Mouse (Mus musculus) cerebellum, postnatal 25 days (tissue): ENCODE results near the gene Cd2ap.
"Not testable (repeated sequence)": the region's sequence is repeated elsewhere in the genome, so short reads cannot be mapped to it uniquely, and the experiment has no call there.

Source experiments
- DNase-seq, 2 experiments: peaks; one replicate each; pipeline ENCODE4 v3.0.0; 2021; ENCODE audit warnings: mixed read lengths in 2 of 2

The Cd2ap gene

DNA sequence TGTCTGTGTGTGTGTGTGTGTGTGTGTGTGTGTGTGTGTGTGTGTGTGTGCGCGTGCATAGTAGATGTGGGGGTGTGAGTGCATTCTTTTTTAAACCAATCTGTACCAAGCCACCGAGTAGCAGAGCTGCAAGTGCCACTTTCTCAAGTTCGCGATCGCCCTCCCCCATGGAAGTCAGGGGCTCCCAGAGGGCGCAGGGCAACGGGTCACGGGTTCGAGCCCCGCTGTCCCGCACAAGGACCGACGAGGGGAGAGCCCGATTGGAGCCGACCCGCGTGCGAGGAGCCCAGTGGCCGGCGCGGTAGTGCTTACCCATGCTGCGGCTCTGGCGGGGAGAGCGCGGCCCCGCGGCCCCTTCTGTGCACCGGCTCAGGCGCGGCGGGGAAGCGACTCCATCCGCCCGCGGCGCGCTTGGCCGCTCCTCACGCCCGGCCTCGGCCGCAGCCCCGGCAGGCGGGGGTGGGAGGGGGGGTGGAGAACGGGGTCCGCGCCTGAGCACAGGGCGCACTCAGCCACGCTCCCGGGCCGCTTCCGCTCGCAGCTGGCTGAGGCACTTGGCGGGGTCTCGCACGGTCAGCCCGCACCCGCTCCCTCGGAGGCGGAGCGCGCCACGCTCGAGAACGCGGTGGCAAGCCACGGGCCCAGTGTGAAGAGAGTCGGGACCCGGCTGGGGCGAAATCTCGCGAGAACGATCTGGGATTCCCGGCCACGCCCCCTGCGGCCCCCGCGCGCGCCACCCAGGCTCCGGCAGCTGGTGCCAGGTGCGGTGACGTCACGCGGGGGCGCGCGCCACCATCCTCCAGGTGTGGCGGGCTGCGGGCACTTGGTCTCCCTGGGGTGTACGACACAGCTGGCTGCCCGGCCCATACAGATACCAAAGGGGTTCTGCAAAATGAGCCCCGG lies at the start of gene Cd2ap:
TSS of gene Cd2ap (minus strand) at position 665 of the 903 bp plus-strand sequence.
- DNase-seq: peak; percentile 98

DNA sequence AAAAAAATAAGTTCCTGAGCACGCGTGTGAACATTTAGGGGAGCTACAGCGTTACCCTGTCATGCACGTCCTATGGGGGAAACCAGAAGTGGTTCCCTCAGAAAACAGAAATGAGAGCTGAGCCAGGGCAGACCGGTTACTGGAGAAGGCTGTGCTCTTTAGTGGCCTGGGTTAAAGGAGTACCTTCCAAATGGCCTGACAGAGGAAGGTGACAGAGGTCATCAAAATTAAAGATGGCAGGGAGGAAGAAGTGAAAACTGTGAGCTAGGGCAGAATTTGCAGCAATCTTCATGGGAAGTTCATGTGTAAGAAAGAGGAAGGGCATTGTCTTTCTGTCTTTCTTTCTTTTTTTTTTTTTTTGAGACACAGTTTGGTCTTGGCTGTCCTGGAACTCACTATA lies 48.3 kb upstream of the Cd2ap start:
- no peak for DNase-seq

DNA sequence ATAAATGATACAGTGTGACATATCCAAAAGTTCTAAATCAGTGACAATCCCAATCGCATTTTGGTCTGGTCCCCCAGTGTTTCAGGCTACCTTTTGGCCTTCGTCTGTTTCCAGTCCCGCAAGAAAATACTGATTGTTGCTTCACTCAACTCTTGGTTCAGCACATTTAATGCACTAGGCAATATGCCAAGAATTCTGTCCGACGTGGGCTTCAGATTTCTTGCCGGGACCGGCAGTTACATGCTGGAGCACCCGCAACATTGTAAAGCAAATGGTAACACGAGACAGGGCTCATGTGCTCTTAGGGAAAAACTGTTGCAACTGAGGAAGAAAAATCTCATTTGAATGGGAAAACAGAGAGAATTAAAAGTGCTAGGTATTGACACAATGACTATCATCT lies 42.3 kb upstream of the Cd2ap start:
- DNase-seq: no peak

DNA sequence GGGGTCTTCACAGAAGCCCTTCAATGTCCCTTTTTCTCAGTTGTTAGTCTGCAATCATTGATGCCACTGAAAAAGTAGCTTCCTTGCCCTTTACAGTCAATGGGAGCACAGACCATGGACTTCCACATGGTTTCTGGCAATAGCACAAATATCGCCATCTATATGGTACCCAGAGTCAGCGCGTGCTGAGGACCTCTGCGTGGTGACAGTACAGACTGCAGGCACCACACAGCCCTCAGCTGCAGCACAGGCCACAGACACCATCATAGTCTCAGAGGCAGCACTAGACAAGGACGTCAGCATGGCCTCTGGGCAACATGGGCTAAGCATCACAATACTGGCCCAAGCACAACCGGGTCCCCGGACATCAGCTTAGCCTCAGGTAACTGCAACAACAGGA lies 38.3 kb upstream of the Cd2ap start:
- DNase-seq: no peak

DNA sequence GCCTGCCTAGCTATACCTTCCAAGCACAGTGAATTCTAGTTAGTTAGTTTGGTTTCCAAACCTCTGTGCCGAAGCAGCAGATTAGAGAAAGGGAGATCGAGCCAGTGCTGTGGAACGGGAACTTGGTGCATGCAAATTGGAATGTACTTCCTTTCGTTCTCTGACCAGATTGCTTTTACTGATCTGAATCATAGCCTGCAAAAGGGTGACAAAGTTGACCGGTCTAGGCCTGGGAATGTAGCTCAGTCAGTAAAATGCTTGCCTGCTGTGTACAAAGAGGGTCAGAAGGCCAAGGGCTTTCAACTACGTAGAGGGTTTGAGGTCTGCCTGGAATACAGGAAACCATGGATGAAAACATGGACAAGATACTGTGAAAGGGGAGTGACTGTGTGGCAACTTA lies 35.7 kb upstream of the Cd2ap start:
- no peak for DNase-seq

DNA sequence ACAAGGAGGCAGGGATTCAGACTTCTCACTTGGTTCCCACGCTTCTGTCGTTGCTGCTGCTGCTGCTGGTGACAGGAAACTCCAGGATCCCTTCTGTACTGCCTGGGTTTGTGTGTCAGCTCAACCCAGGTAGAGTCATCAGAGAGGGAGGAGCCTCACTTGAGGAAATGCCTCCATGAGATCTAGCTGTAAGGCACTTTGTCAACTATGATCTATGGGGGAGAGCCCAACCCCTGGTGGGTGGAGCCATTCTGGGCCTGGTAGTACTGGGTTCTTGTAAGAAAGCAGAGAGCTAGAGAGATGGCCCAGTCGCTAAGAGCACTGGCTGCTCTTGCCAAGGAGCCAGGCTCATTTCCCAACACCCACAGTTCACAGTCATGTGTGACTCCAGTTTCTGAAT lies 34.0 kb upstream of the Cd2ap start:
- no peak for DNase-seq

DNA sequence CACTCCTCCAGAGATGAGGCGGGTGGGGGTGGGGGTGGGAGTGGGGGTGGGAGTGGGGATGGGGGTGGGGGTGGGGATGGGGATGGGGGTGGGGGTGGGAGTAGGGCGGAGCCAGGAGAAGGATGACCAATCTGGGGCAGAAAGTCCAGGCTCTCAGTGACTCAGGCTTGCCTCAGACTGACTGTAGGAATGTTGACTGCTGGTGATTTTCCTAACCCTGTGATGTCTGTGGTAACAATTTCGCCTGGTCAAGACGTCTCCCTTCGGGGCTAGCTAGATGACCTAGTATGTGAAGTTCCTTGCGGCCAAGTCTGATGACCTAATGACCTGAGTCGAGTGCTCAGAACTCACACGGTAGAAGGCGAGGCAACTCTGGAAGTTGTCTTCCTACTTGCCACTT lies 32.9 kb upstream of the Cd2ap start:
- no peak for DNase-seq

DNA sequence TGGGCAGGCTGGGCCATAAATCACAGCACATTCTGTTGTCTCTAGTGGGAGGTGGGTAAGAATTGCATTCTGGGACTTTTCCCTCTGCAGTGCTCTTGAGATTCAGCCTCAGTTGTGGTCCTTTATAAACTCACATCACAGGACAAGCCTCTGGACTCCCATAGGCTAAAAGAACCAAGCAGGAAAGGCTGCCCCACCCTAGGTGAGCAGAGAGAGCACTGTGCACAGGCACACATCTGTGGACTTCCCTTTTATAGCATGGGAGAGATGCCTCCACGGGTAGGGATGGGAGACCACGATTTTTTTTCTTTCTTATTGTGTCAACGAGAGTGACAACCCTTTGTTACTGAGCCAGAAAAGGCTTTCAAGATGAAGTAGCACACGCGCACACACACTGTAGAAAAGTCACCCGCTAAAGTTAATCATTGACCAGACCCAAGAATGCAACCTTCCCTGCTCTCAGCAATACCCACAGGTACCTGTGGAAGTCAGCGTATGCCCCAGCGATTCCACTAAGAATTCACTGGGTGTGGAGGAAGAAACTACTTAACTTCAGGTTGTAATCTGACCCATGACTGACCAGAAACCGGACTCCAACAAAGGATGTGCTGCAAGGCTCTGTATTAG lies 32.4 kb upstream of the Cd2ap start:
- DNase-seq: no peak

DNA sequence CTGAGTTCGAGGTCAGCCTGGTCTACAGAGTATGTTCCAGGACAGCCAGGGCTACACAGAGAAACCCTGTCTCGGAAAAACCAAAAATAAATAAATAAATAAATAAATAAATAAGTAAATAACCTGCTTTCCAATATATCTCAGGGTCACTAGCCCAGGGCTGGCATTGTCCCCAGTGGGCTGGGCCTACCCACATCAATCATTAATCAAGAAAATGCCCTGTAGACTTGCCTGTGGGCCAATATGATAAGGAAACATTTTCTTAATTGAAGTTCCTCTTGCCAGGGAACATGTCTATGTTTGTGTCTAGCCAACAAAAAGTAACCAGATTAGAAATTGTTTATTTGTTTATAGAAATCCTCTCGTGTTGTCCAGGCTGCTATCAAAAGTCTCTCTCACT lies 31.7 kb upstream of the Cd2ap start:
- DNase-seq: no peak

DNA sequence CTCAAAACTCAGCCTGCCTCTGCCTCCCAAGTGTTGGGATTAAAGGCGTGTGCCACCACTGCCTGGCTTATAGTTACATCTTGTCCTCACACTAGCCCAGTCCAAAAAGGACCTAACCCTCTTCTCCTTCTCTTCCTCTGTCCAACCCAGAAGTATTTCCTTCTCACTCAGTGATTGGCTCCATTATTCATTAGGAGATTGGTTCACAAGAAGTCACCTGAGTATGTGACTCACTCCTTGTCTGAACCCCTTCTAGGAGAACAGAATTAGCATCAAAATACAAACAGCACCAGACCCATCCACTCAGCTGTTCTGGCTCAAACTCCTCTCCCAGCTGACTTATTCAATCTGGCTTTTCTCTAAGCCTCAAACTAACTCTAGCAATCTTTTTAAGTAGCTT lies 30.0 kb upstream of the Cd2ap start:
- DNase-seq: not testable (repeated sequence)

DNA sequence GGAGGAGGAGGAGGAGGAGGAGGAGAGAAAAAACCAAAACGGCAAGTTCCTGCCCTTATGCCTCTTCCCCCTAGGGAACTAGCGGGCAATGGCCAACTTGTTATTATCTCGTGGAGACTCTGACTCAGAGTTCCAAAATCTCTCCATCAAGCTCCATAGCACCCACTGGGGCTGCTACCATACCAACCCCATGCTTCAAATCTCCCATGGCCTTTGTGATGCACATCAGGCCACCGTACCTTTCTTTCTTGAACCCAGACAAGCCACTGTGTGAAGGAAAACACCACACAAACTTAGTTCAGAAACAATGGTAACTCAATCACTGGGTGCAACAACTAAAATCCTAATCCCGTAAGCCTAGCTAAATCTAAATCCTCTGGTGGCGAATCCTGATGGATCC lies 29.5 kb upstream of the Cd2ap start:
- no peak for DNase-seq

DNA sequence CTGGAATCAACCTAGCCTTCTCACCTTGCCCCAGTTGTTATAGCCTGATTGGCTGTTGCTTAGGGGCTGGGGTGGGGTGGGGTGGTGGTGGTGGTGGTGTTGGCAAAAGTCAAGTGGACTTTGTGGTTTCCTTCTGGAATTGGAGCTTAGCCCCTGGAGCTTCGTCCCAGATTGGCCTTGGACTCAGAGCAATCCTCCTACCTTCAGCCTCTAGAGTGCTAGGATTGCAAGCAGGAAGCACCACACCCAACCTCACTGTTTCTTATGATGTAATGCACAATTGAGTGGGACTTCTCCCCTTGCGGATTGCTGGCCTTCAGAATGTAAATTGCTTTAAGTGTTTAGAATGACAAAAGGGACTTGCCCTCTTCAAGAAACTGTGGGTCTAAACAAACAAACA lies 24.3 kb upstream of the Cd2ap start:
- no peak for DNase-seq

DNA sequence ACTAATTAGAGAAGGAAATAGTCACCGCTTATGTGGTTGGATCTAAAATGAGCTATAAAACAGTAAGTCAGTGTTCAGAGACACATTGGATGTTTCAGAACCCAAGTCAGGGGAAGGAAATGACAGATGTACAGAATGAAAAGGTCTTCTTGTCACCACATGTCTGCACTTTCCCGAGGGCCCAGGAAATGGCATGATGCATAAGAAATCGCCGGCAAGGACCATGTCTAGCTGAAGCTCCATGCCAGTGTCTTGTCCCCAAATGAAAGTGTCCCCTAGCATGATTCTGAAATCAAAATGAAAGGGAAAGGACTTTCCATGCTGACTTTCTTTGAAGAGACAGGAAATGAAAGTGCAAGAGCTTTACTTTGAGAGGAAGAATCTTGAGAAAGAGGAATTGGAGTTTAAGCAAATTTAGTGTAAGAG lies 10.8 kb upstream of the Cd2ap start:
- DNase-seq: no peak

DNA sequence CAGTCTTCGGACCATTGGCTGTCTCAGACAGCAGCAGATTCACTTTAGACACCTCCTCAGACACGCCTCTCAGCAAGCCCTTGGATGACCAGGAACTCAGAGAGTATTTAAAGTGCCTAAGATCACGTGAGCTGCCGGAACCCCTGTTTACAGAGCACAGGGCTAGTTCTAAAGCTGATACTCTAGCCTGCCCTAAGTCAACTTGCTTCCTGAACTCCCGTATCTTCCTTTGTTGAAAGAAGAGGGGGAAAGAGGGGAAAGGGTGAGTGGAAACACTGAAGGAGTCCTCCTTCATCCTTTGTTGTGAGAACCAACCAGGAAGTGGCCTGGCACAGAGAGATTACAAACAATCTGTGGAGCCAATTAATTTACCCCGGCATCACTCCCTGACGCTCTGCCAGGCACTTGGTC lies 8.6 kb upstream of the Cd2ap start:
- DNase-seq: no peak

DNA sequence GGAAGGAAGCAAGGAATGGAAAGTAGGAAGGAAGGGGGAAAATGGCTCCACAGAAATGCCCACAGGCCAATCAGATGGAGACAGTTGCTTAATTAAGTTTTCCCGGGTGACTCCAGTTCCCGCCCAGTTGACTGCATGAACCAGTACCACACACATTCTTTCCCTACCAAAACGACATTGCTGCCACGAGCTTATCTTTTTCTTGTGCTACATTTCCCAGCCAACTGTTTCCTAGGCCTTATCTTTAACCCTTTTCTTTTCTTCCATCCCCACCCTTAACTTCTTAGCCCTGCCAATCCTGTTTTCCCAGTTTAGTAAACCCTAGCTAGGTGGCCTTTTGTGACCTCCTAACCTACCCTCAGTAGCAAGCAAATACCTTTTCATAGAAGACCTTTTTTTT lies 7.9 kb upstream of the Cd2ap start:
- DNase-seq: no peak

DNA sequence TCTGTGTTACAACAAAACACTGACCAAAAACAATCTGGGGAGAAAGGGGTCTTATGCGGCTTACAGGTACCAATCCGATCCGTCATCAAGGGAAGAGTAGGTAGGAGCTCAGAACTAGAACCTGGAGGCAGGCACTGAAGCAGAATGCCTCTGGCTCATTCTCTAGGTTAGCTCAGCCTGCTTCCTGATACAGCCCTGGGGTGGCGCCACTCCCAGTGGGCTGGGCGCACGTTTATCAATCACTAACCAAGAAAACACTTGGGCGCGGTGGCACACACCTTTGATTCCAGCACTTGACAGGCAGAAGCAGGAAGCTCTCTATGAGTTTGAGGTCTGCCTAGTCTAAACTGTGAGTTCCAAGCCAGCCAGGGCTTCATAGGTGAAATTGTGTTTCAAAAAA lies 7.3 kb upstream of the Cd2ap start:
- no peak for DNase-seq

DNA sequence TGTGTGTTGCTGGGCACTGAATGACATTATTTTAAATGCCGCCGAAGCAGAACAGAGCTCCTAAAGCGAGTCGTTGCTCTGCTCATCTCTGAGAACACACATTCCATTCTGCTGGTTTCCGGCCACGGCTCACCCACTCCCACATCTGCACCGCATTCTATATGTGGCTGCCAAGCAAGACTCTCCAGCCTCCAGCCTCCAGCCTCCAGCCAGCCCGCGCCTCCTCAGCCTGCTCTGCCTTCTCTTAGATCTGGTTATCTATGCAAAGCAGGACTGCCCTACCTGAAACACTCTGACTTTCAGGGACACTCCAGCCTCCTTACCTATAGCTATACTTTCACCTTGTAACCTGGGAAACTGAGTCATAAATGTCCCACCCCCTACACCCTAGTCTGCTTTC lies 6.8 kb upstream of the Cd2ap start:
- no peak for DNase-seq

DNA sequence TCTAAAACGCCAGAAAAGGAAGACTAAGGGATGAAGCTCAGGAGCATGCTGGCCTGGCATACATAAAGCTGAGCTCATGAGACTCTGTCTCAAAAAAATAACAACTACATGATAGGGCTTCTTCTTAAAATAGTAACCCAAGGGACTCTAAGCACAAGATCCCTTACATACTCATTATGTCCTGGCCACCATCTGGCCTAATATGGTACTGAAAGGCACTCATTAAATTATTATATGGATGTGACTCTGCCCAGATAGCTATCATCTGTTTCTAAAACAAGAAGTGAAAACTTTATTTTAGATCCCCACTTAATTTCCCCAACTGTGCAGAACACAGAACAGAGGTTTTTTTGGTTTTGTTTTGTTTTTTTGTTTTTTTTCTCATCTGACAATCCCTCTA lies 6.4 kb upstream of the Cd2ap start:
- no peak for DNase-seq

DNA sequence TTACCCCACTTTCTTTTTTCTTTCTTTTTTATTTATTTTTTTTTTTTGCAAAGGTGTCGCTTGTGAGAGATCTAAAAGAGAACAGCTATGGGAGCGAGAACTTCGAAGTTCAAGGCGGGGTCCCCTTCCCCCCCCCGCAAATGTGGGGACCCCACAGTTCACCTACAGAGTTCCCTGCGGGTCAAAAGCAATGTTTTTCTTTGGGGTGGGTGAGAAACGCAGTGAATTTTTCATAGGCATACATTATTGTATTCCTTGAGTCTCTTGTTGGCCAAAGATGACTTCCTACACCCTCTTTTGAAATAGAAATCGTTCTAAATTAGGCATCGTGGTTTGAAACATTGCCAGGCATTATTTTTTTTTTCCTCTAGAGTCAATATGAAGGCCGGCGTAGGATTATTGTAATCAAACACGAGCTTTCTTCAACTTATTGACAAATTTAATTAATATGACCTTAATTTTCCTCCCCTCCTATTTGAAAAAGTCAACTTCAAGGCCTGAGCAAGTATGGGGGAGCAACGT lies 500 bp upstream of the Cd2ap start:
- no peak for DNase-seq

DNA sequence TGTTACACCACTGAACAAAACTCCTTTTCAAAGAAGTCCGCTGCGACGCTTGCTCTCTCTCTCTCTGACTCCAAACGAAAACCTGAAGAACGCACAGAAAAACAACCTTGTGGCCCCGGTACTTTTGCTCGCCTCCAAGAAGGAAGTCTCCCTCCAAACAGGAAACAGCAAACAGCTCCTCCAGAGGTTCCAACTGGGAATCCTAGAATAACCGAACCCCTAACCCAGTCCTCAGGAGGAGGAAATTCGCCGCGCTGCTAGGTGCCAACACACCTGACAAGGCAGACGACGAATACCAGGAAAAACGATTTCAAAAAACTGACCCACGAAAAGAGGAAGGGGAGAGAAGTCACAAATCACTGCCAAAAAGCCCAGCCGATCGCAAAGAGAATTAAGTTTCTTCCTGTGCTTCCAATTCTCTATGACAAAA lies 879 bp downstream of the Cd2ap start:
- DNase-seq: peak in 1 of 2 experiments; percentile 51

DNA sequence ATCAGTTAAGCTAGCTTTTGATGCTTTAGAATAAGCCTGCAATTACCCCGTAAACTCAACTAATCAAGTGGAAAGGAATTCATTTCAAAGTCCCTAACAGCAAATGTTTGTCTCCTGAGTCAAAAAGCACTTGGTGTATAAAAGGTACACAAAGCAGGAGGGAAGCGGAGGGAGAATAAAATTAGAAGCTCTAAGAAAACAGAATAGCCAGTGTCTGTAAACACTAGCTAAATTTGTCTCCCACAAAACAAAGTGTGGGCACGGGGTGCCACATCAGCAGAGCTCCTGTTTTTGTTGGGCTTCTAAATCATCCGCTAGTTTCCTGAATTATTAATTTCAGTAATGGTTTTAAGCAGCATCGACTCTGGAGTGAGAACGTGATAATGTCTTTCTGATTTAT lies 1.4 kb downstream of the Cd2ap start:
- DNase-seq: no peak

DNA sequence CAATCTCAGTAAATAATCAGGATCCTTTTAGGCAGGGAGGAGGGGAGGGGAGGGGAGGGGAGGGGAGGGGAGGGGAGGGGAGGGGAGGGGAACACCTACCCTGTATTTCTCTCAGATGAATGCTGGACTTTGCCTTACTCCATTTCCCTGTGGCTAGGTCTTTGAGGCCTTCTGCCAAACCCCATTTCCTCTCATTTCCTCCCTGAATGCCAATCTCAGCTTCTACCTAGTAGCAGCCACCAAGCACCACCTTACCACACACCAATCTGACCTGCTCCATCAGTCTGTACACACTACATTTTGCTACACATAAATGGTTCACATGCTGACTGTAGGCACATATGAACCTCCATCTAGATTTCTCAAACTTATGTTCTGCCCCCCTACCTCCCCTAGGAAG lies 6.0 kb downstream of the Cd2ap start:
- DNase-seq: peak; percentile 13 to 33

DNA sequence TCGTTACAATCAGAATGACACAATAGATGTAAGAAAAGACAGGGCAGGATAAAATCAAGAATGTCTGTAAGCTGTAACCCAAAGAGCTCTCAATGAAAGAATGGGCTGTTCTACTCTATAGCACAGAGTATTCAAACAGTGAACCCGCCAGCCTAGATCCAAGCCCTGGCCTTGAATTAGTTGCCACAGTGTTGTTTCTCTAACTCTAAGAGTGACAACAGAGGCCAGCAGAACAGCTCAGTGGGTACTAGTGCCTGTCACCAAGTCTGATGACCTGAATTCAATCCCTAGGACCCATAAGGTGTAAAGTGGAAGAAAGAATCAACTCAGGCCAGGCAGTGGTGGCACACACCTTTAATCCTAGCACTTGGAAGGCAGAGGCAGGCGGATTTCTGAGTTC lies 13.3 kb downstream of the Cd2ap start:
- DNase-seq: no peak

DNA sequence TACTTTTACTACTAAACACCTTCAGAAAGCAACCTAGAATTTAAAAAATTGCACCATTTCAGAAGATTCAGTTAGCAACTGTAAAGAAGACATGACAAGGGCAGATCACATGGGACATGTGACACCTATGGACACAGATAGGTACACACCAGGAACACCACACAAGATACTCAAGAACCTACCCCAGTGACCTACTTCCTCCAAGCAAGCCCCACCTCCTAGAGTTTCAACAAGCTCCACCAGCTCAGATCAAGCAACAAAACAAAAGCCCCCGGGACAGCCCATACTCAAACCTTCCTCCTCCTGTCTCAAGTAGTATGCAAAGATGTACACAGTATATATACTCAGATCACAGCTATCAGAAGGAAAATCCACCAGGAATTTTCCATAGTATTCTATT lies 16.1 kb downstream of the Cd2ap start:
- DNase-seq: no peak
